Mouse (Mus musculus) lung, embryonic 15.5 days (tissue): ENCODE results near the gene 2300002M23Rik. TPM values are rescaled to one million over a fixed set of nuclear protein-coding genes. Genes with fewer than 3 reads are reported as not detected.
A peak's percentile ranks its signal among the peaks of the same experiment; 100 is the strongest.

Source experiments
- ATAC-seq: fragments of 200-750 bp; cut with Nextera tagmentation; 2 replicates; pipeline ENCODE4 v1.8.0; 2017; ENCODE audit warnings: moderate number of reproducible peaks, borderline replicate concordance; ENCODE audit not compliant: low FRiP score, low TSS enrichment; ENCODE audit errors: extremely low read depth
- H3K27ac ChIP-seq: fragments of 300-500 bp; sonication (generic); 2 replicates; pipeline ENCODE4 v1.5.1; 2015; ENCODE audit warnings: moderate library complexity, mild to moderate bottlenecking, inconsistent platforms
- H3K27me3 ChIP-seq: fragments of 300-500 bp; sonication (generic); 2 replicates; pipeline ENCODE4 v1.6.1; 2015; ENCODE audit warnings: inconsistent platforms
- H3K36me3 ChIP-seq: fragments of 300-500 bp; sonication (generic); 2 replicates; pipeline ENCODE4 v1.6.1; 2015; ENCODE audit warnings: inconsistent platforms
- H3K4me1 ChIP-seq: fragments of 300-500 bp; sonication (generic); 2 replicates; pipeline ENCODE4 v1.6.1; 2015; ENCODE audit warnings: inconsistent platforms
- H3K4me2 ChIP-seq: fragments of 300-500 bp; sonication (generic); 2 replicates; pipeline ENCODE4 v1.6.1; 2015; ENCODE audit warnings: inconsistent platforms, mild to moderate bottlenecking, moderate library complexity
- H3K4me3 ChIP-seq: fragments of 300-500 bp; sonication (generic); 2 replicates; pipeline ENCODE4 v1.5.1; 2015; ENCODE audit warnings: mild to moderate bottlenecking, inconsistent platforms
- H3K9ac ChIP-seq: fragments of 300-500 bp; sonication (generic); 2 replicates; pipeline ENCODE4 v1.6.1; 2015; ENCODE audit warnings: inconsistent platforms
- H3K9me3 ChIP-seq: fragments of 300-500 bp; sonication (generic); 2 replicates; pipeline ENCODE4 v1.6.1; 2016; ENCODE audit warnings: inconsistent platforms
- WGBS: fragments of 180-500 bp; shearing (Covaris S2); methylation state at CpG from one replicate; pipeline ENCODE4 v1.1.7; 2015; 5-methylcytosine and 5-hydroxymethylcytosine counted together
- polyA plus RNA-seq: library from polyadenylated mRNA; unstranded; fragments of >200 nt; fragmentation: Nextera tagmentation; extraction: Ambion mirVana; gene quantifications from 2 replicates; pipeline ENCODE4 v1.2.1, GENCODE M21; 2015

2300002M23Rik gene
- polyA plus RNA-seq, 1 experiment from 2014 or later = 0.30 TPM

DNA sequence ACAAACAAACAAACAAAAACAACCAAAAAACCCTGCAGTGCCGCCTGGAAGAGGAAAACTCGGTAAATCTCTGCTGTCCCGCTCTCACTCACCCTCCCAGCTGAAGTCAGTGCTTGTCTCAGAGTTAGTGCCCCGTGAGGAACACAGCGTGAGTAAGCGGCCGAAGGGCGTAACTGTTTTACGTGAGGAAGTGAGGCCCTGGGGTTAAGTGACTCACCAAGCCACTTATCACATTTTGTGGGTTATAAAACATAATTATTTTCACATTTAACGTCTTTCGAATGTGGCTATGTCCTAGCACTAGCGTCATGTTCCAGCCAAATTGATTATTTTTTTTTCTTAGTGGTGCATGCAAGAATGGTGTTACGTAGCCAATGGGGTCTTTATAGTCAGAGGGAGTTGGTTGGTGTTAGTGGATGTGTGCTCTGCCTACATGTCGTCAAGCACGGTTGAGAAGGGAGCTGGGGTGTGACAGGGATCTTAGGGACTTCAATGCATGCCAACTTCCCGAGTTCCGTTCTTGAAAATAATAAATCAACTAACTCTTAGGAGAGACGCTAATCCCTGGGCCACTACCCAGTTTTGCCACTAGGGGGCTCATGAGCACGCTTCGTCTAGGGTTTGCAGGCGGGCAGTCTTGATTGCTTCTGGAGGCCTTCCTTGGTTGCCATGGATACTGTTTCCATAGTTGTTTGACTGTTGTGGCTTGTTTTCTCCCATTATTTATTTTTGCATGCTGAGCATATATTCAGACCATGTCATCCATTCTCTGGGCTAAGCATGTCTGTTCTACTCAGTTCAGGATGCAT lies 23.4 kb downstream of the 2300002M23Rik start:
- no peaks in the 10 kb centered on the region for H3K9me3 ChIP-seq
- no peak overlapping the region for H3K4me3 ChIP-seq
- no peaks in the 10 kb centered on the region for H3K4me1 ChIP-seq
- no peaks in the 10 kb centered on the region for H3K36me3 ChIP-seq
- ATAC-seq = no peak
- no peaks in the 10 kb centered on the region for H3K27me3 ChIP-seq
- peak overlapping the region; percentile 5; the same call in 1 of the 2 replicates for H3K4me2 ChIP-seq
- 39% methylated on average over 21 of the region's 21 CpGs for WGBS
- no peak overlapping the region for H3K27ac ChIP-seq
- H3K9ac ChIP-seq = no peak overlapping the region

DNA sequence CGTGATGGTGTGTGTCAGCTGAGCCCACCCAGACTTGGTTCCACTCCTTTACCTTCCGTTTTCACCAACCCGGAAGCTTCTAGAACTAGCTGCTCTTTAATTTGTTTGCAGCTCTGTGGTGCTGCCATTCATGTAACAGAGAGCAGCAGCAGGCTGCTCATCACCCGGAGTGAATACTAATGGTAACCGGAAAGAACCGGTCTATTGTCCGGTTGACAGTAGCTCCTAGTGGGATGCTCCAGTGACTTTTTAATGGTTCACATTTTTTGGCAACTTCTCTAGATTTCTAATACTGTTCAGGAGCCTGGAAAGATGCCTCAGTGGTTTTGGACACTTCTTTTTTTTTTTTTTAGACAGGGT lies 23.9 kb downstream of the 2300002M23Rik start:
- no peaks in the 10 kb centered on the region for H3K4me1 ChIP-seq
- no peaks in the 10 kb centered on the region for H3K27me3 ChIP-seq
- H3K36me3 ChIP-seq = no peaks in the 10 kb centered on the region
- H3K27ac ChIP-seq = no peak overlapping the region
- no peak overlapping the region for H3K4me2 ChIP-seq
- no peak overlapping the region for H3K4me3 ChIP-seq
- H3K9ac ChIP-seq = no peak overlapping the region
- no peak for ATAC-seq
- no peaks in the 10 kb centered on the region for H3K9me3 ChIP-seq
- WGBS = 91% methylated on average over 7 of the region's 7 CpGs

DNA sequence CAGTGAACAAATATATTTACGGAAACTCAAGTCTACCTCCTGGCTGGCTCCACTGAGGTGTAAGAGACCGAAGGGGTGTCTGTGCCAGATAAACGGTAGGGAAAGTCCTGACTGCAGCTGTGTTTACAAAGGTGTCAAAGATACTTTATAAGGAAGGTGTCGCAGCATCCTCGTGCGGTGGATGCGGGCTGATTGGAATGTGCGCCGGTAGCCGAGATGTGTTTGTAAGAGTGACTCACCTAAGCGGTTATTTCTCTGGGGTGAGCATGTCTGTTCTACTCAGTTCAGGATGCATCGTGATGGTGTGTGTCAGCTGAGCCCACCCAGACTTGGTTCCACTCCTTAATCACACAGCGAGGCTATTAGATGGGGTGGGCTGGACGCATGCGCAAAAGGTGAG lies 24.5 kb downstream of the 2300002M23Rik start:
- H3K4me3 ChIP-seq = no peak overlapping the region
- H3K9me3 ChIP-seq = no peaks in the 10 kb centered on the region
- H3K4me1 ChIP-seq = no peaks in the 10 kb centered on the region
- no peak overlapping the region for H3K9ac ChIP-seq
- ATAC-seq = no peak
- WGBS = 65% methylated on average over 15 of the region's 15 CpGs
- no peak overlapping the region for H3K4me2 ChIP-seq
- no peaks in the 10 kb centered on the region for H3K36me3 ChIP-seq
- no peaks in the 10 kb centered on the region for H3K27me3 ChIP-seq
- H3K27ac ChIP-seq = no peak overlapping the region

DNA sequence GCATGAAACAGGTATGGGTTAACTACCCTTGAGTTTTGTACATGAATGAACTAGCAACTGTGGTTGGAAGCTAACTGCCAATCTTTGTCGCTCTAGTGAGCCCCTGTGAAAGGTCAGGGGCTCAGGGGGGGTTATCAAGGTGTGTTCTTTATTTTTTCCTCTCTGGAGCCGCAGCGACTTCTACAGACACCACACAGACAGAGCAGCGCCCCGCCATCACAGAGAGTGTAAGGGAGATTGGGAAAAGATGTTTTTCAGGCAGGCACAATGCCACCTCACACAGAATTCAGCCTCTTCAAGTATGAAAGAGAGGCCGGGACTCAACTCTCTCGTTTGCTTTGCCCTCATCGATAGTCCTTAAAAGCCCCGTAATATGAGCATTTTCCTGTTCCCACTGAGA lies 24.9 kb downstream of the 2300002M23Rik start:
- no peak overlapping the region for H3K4me3 ChIP-seq
- H3K4me1 ChIP-seq = no peaks in the 10 kb centered on the region
- 55% methylated on average over 9 of the region's 9 CpGs for WGBS
- ATAC-seq = no peak
- H3K4me2 ChIP-seq = no peak overlapping the region
- no peak overlapping the region for H3K9ac ChIP-seq
- H3K36me3 ChIP-seq = no peaks in the 10 kb centered on the region
- H3K27ac ChIP-seq = no peak overlapping the region
- no peaks in the 10 kb centered on the region for H3K27me3 ChIP-seq
- no peaks in the 10 kb centered on the region for H3K9me3 ChIP-seq

DNA sequence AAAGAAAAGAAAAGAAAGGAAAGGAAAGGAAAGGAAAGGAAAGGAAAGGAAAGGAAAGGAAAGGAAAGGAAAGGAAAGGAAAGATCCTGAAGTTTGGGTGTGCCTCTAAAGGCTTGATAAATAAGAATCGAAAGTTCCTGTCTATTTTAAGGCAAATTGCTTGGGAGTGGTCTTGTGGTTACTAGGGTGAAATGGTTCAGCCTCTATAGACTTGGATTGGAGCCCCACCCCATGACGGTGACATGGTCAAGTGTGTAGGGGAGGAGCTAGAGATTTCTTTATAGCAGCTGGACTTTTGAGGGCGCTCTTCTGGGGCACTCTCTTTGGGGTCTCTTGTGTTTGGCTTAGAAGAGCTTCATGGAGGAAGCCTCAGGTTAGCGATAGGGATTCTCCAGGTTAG lies 26.5 kb downstream of the 2300002M23Rik start:
- Histone ChIP-seq H3K4me1 (no peaks in the 10 kb centered on the region), H3K36me3 (no peaks in the 10 kb centered on the region), H3K4me2 (no peak overlapping the region), H3K9ac (no peak overlapping the region), H3K9me3 (no peaks in the 10 kb centered on the region), H3K27ac (no peak overlapping the region), H3K4me3 (no peak overlapping the region), H3K27me3 (no peaks in the 10 kb centered on the region)
- WGBS = 36% methylated on average over 4 of the region's 4 CpGs
- no peak for ATAC-seq

DNA sequence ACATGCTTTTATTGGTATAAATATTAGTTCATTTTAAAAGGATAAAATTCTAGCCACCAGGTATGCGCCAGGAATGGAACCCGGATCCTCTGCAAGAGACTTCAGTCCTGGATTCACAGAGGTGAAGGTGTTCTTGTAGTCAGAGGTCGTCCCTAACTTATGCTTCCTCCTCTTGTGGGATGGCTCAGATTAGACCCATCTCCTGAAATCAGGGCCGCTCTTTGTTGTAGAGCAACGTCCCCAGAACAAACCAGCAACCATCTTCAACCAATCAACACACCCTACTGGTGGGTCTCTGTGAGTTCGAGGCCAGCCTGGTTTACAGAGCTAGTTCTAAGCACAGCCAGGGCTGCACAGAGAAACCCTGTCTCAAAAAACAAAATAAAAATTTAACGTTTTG lies 27.2 kb downstream of the 2300002M23Rik start:
- ATAC-seq = no peak
- H3K4me1 ChIP-seq = no peaks in the 10 kb centered on the region
- no peak overlapping the region for H3K4me3 ChIP-seq
- H3K36me3 ChIP-seq = no peaks in the 10 kb centered on the region
- no peaks in the 10 kb centered on the region for H3K27me3 ChIP-seq
- no peak overlapping the region for H3K9ac ChIP-seq
- H3K4me2 ChIP-seq = no peak overlapping the region
- H3K27ac ChIP-seq = no peak overlapping the region
- H3K9me3 ChIP-seq = no peaks in the 10 kb centered on the region
- 80% methylated on average over 7 of the region's 7 CpGs for WGBS

DNA sequence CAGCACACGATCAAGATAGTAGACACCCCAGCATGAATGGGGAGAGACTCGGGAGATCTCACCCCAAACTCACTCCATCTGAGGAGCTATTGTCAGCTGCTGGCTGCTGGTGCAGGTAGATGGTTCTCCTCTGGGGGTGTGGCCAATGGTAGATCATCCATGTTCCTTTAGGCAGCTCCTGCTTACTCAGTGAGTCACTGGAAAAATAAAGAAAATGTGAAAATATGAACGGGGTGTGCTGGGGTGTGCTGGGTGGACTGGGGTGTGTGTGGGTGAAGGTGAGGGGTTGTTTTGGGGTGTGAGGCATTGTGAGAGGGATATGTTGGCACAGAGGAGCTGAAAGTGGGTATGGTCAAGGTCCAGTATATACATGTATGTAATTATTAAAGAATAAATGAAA lies 30.1 kb downstream of the 2300002M23Rik start:
- ATAC-seq = no peak
- WGBS = 94% methylated on average over 3 of the region's 3 CpGs
- no peaks in the 10 kb centered on the region for H3K27me3 ChIP-seq
- H3K9me3 ChIP-seq = no peaks in the 10 kb centered on the region
- H3K4me3 ChIP-seq = no peak overlapping the region
- no peaks in the 10 kb centered on the region for H3K36me3 ChIP-seq
- no peaks in the 10 kb centered on the region for H3K4me1 ChIP-seq
- no peak overlapping the region for H3K4me2 ChIP-seq
- no peak overlapping the region for H3K9ac ChIP-seq
- H3K27ac ChIP-seq = no peak overlapping the region

DNA sequence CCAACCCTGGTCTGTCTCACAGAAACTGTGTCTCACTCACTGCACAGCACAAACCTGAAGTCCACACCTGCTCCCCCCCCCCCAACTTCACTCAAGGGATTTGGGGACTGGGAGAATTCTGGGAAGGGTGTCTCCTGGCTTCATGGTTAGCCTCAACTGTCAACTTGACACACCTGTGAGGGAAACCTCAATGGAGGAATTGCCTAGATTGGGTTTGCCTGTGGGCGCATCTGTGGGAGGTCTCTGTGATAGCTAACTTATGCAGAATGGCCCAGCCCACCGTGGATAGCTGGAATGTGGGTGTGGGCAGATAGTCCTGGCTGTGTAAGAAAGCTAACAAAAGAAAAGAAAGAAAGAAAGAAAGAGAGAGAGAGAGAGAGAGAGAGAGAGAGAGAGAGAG lies 34.0 kb downstream of the 2300002M23Rik start, which contains the start of gene Sfta2:
TSS of gene Sfta2 (plus strand) at position 301 of the 400 bp plus-strand sequence.
- H3K9me3 ChIP-seq = no peaks in the 10 kb centered on the region
- H3K36me3 ChIP-seq = no peaks in the 10 kb centered on the region
- 0 out of 2 replicates have a peak within 1 kb of the TSS, but pooled peaks have one; percentile 26 for H3K4me2 ChIP-seq
- H3K4me3 ChIP-seq = no peak within 1 kb of the TSS
- 44% methylated on average over 2 of the region's 2 CpGs for WGBS
- no peak within 1 kb of the TSS for H3K27ac ChIP-seq
- H3K4me1 ChIP-seq = no peaks in the 10 kb centered on the region
- H3K9ac ChIP-seq = no peak within 1 kb of the TSS
- H3K27me3 ChIP-seq = no peaks in the 10 kb centered on the region
- no peak for ATAC-seq

DNA sequence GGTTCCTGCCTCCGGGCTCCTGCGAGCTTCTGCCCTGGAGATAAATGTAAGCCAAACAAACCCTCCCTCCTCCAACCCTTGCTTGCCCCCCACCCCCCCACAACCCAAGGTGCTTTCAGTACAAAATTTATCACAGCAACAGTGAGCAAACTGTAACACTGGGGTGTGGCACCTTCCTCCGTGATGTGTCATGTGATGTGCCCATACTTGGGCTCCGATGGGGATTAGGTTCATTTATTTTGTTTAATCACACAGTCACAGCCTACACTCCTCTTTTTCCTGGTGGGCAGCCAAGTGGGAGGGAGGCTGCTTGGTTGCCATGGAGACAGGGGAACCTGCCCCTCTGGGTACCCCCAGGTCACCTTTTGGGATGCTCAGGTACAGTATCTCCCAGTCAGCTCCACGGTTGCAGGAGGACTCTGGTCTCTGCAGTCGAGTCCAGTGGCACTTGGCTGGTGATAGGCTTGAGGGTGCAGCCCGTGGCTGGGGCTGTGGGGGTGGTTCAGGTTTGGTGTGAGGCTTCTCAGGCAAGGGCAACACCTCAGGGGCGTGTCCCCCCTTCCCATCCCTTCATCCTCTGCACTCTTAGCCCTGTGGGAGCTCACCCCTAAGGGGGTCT lies 34.6 kb downstream of the 2300002M23Rik start:
- no peaks in the 10 kb centered on the region for H3K27me3 ChIP-seq
- H3K9ac ChIP-seq = no peak overlapping the region
- H3K4me3 ChIP-seq = no peak overlapping the region
- H3K4me1 ChIP-seq = no peaks in the 10 kb centered on the region
- H3K27ac ChIP-seq = no peak overlapping the region
- H3K4me2 ChIP-seq = 0 out of 2 replicates have a peak overlapping the region, but pooled peaks have one; percentile 26
- 23% methylated on average over 8 of the region's 8 CpGs for WGBS
- ATAC-seq = no peak
- H3K36me3 ChIP-seq = no peaks in the 10 kb centered on the region
- H3K9me3 ChIP-seq = no peaks in the 10 kb centered on the region

DNA sequence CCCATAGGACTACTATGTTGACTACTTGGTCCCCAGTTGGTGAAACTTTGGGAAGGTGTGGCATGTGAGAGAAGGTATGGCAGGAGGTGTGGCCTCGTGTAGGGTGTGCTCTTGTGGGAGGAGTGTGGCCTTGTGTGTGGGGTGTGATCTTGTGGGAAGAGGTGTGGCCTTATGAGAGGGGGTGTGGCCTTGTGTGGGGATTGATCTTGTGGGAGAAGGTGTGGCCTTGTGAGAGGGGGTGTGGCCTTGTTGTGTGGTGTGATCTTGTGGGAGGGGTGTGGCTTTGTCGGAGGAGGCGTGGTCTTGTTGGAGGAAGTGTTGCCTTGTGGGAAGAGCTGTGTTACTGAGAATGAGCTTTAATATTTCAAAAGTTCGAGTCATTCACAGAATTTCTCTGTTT lies 49.9 kb downstream of the 2300002M23Rik start:
- H3K4me1 ChIP-seq = no peaks in the 10 kb centered on the region
- H3K36me3 ChIP-seq = no peaks in the 10 kb centered on the region
- H3K9me3 ChIP-seq = no peaks in the 10 kb centered on the region
- H3K4me3 ChIP-seq = no peak overlapping the region
- H3K27ac ChIP-seq = no peak overlapping the region
- H3K4me2 ChIP-seq = no peak overlapping the region
- 76% methylated on average over 4 of the region's 4 CpGs for WGBS
- no peaks in the 10 kb centered on the region for H3K27me3 ChIP-seq
- H3K9ac ChIP-seq = no peak overlapping the region
- no peak for ATAC-seq
